Mouse (Mus musculus): ENCODE results near the gene Plin3. TPM values are rescaled to one million over a fixed set of nuclear protein-coding genes. Genes with fewer than 3 reads are reported as not detected.

Plin3 gene
- total and polyA plus RNA-seq, 3 experiments, result 6.6 to 13.1 TPM; not detected in 1

- TF ChIP-seq MXI1 (IDR thresholded peaks at IDR 0.05; ENCODE audit: low read depth, low read length) (peak; percentile 27), ZKSCAN1 (IDR thresholded peaks at IDR 0.05; ENCODE audit: low read depth, low read length) (no peak), KAT2A (conservative IDR thresholded peaks at IDR 0.05; ENCODE audit: low read depth, low read length) (no peak)
Measured at GRCm38 (mm10) chr17:56303847-56304586, 11.3 kb upstream of the Plin3 start (continued).

GRCm38 (mm10) chr17:56303160-56303846, 10.6 kb upstream of the Plin3 start, which contains the start of gene Uhrf1:
Gene Uhrf1 (plus strand): TSS chr17:56303321.
- DNase-seq (ENCODE audit: low read depth, low spot score), result peak; percentile 98
- H3K9me3 ChIP-seq (replicated peaks; ENCODE audit: insufficient read depth, low read length), result no peaks in the 10 kb centered on the region
- peak within 1 kb of the TSS; percentile 91 for H3K9ac ChIP-seq (ENCODE audit: control insufficient read depth, low read depth, low read length, poor library complexity, severe bottlenecking)
- H3K36me3 ChIP-seq (ENCODE audit: control insufficient read depth in 1 of 2, insufficient read depth in 2 of 2, low read length in 2 of 2), result peaks cover 0 to 9% of the 10 kb centered on the region in 2 experiments; a peak in 2 of 4 replicates
- H3K4me1 ChIP-seq (ENCODE audit: control insufficient read depth in 1 of 2, insufficient read depth in 2 of 2, low read length in 2 of 2), result peaks cover 0 to 15% of the 10 kb centered on the region in 2 experiments; a peak in 2 of 4 replicates
- TF ChIP-seq POLR2A (IDR thresholded peaks at IDR 0.05; ENCODE audit: control insufficient read depth in 1 of 2, insufficient read depth in 1 of 2, low read depth in 1 of 2, low read length in 2 of 2, poor library complexity in 1 of 2), result peak; percentile 43 to 73; a peak in 3 of 4 replicates
- peak; percentile 80; the same call in 1 of the 2 replicates for TF ChIP-seq POLR2AphosphoS2 (IDR thresholded peaks at IDR 0.05; ENCODE audit: low read length)
- peak; percentile 35; the same call in 1 of the 2 replicates for TF ChIP-seq ETS1 (IDR thresholded peaks at IDR 0.05; ENCODE audit: low read depth, low read length)
- TF ChIP-seq SIN3A (IDR thresholded peaks at IDR 0.05; ENCODE audit: low read length), result peak; percentile 99
- TF ChIP-seq MXI1 (IDR thresholded peaks at IDR 0.05; ENCODE audit: low read depth, low read length), result peak; percentile 88
- TF ChIP-seq E2F4 (IDR thresholded peaks at IDR 0.05; ENCODE audit: borderline replicate concordance, low read depth, low read length), result peak; percentile 98
- TF ChIP-seq CHD1 (IDR thresholded peaks at IDR 0.05; ENCODE audit: low read depth, low read length), result no peak
- TF ChIP-seq JUND (IDR thresholded peaks at IDR 0.05; ENCODE audit: low read depth, low read length), result no peak
- peak; percentile 84 for TF ChIP-seq MAX (IDR thresholded peaks at IDR 0.05; ENCODE audit: low read length)
- TF ChIP-seq TAL1 (IDR thresholded peaks at IDR 0.05; ENCODE audit: low read length), result no peak
- TF ChIP-seq RAD21 (IDR thresholded peaks at IDR 0.05; ENCODE audit: low read depth, low read length), result no peak
- TF ChIP-seq NELFE (IDR thresholded peaks at IDR 0.05; ENCODE audit: low read depth, low read length), result peak; percentile 83
- TF ChIP-seq TBP (IDR thresholded peaks at IDR 0.05; ENCODE audit: low read depth, low read length), result peak; percentile 91
- peak; percentile 61; the same call in 1 of the 2 replicates for TF ChIP-seq MYC (IDR thresholded peaks at IDR 0.05; ENCODE audit: low read depth, low read length)
- peak; percentile 76 for TF ChIP-seq ZMIZ1 (IDR thresholded peaks at IDR 0.05; ENCODE audit: low read depth, low read length)
- no peak for TF ChIP-seq USF2 (IDR thresholded peaks at IDR 0.05; ENCODE audit: borderline replicate concordance in 1 of 2, insufficient read depth in 1 of 2, low read depth in 1 of 2, low read length in 2 of 2)
- TF ChIP-seq HCFC1 (IDR thresholded peaks at IDR 0.05; ENCODE audit: low read depth, low read length), result peak; percentile 64; the same call in 1 of the 2 replicates
- 0 out of 2 replicates have a peak, but pooled peaks have one; percentile 1 for TF ChIP-seq ELF1 (IDR thresholded peaks at IDR 0.05; ENCODE audit: low read depth, low read length)
- TF ChIP-seq TCF12 (IDR thresholded peaks at IDR 0.05; ENCODE audit: low read depth, low read length), result peak; percentile 35; the same call in 1 of the 2 replicates
- peak; percentile 15 for TF ChIP-seq KAT2A (conservative IDR thresholded peaks at IDR 0.05; ENCODE audit: low read depth, low read length)
- H3K4me3 ChIP-seq (ENCODE audit: control insufficient read depth in 1 of 2, insufficient read depth in 1 of 2, low read depth in 2 of 2, low read length in 2 of 2), result peak within 1 kb of the TSS; percentile 47 to 89
- no peaks in the 10 kb centered on the region for H3K27me3 ChIP-seq (ENCODE audit: control insufficient read depth in 1 of 2, insufficient read depth in 2 of 2, low read length in 2 of 2)
- peaks cover 39% of the 10 kb centered on the region for H3K79me2 ChIP-seq (ENCODE audit: control insufficient read depth, insufficient read depth, low read length, poor library complexity)
- H3K27ac ChIP-seq (ENCODE audit: control insufficient read depth, low read depth, low read length), result peak within 1 kb of the TSS; percentile 96

All from MEL (cell line).